Mouse (Mus musculus) frontal cortex, postnatal 36 days (tissue): Measurements from ENCODE around the gene Gm20547.
A peak's percentile ranks its signal among the peaks of the same experiment; 100 is the strongest.
"Not testable (repeated sequence)": the region's sequence is repeated elsewhere in the genome, so short reads cannot be mapped to it uniquely, and the experiment has no call there.

Experiments used
- DNase-seq, 2 experiments: peaks; one replicate each; pipeline ENCODE4 v3.0.0; 2022; ENCODE audit warnings: low spot score in 2 of 2

The Gm20547 gene

DNA sequence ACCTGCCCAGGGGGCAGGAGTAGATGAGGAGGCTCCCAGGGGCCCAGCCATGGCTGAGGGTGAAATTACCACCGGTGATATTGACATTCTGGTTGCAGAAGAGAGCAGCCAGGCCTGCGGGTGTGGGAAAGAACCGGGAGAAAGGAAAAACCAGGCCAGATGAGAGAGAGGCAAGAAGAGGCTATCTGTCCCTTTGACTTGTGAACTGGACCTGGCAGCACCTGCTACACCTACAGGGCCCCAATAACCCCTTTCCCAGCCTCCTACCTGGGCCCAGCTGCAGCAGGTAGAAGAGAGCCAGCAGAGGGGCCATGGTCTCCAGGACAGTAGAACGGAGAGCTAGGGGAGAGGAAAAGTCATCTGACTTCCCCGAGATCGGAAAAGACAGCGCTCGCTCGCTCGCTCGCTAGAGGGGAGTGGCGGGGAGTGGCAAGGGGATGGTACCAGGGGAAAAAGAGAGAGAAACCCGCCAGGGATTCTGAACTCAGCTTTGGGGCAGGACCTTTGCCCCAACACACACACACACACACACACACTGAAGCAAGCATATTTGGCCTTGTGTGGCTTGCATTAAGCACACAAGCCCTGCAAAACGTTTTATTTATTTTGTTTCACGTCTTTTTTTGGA, at the start of gene Gm20547:
Gene Gm20547, minus strand, starts transcription at position 360 of the 628 bp plus-strand sequence.
- DNase-seq, result no peak

DNA sequence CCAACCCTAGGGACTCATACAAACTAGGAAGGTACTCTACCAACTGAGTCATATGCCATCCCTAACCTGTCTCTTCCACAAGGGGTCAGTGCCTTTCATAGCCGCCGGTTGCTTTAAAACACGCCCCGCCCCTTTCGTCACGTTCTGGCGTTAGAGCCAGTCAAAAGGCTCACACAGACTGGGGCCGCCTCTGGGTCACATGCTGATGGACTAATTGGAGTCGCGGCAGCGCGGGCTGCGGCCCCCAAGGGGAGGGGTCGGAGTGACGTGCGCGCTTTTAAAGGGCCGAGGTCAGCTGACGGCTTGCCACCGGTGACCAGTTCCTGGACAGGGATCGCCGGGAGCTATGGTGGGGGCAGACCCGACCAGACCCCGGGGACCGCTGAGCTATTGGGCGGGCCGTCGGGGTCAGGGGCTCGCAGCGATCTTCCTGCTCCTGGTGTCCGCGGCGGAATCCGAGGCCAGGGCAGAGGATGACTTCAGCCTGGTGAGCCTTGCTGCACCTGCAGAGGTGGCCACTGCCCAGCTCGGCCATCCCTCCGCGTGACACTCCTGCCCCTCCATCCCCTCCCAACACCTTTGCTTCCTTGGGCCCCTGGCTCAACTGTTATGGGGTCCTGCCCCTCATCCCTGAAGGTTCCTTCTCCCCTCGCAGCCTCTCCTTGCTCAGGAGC, 49.4 kb upstream of the Gm20547 start, which contains the start of gene Neu1:
Gene Neu1, plus strand, starts transcription at position 193 of the 674 bp plus-strand sequence.
- peak; percentile 96 to 99 for DNase-seq

DNA sequence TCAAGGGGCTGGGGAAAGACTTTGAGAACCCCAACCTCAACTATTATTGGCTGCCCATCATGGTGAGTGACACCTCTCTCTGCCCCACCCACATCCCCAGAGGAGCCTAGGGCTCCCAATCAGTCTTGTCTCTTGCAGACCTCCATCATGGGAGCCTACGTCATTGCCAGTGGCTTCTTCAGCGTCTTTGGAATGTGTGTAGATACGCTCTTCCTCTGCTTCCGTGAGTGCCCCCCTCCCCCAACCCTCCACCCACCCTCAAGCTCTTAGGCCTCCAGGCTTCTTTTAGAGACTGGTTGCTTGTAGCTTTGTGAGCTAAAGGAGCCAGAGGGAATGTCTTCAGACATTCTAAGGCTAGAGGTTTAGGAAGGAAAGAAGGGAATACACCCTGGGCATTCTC, 47.0 kb upstream of the Gm20547 start:
- no peak for DNase-seq

DNA sequence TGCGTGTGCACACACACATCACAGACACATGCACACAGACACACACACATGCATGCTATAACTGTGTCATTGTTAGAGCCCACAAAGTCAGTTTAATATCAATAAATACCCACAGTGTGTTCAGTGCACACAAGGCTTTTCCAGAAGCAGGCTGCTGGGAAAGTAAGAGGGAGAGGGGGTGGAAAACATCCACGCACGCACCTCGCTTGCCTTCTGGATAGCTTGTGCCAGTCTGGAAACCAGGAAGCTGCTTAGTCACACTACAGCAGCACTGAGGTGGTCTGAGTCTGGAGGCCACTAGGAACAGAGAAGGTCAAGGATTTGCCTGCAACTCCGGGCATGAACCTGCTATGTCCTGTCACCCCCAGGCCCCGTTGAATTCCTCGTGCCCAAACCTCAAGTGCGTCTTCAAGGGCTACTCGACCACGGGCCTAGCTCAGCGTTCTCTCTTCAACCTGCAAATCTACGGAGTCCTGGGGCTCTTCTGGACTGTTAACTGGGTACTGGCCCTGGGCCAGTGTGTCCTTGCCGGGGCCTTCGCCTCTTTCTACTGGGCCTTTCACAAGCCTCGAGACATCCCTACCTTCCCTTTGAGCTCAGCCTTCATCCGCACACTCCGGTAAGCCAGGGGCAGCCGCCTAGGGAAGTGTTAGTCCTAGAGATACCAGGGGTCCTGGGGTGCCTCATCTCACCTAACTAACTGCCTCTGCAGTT, 45.6 kb upstream of the Gm20547 start:
- DNase-seq, result peak; percentile 20 to 51

DNA sequence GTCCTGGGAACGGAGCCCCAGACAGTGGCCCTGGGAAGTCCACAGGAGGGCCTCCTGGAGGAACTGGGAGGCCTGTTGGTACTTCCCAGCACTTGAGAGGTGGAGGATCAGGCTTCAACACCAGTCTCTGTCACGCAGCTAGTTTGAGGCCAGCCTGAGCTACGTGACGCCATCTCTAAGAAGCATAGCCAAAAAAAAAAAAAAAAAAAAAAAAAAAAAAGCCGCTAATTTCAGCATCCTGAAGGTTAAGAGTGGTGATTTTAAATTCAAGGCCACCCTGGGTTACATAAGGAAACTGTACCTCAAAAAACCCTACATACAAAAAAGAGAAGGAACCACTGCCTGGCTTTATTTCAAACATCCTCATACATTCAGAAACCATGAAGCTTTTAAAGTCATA, 42.4 kb upstream of the Gm20547 start:
- DNase-seq, result no peak

DNA sequence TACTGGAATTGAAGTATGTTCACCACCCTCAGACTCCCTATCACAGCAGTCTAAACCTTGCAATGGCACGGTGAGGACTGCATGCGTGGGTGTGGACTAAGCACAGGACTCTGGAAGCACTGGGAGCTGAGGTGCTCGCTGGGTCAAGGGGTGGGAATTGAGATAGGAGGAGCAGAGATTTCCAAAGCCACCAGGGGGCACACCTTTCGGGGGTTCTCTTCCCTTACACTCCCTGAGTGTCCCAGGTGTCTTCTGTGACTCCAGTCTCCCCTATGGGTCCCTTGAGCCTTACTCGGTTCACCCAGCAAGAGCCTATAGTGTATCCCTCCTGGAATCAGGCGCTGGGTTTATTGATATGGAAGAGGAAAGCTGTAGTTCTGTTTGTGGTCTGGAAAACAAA, 41.1 kb upstream of the Gm20547 start:
- no peak for DNase-seq

DNA sequence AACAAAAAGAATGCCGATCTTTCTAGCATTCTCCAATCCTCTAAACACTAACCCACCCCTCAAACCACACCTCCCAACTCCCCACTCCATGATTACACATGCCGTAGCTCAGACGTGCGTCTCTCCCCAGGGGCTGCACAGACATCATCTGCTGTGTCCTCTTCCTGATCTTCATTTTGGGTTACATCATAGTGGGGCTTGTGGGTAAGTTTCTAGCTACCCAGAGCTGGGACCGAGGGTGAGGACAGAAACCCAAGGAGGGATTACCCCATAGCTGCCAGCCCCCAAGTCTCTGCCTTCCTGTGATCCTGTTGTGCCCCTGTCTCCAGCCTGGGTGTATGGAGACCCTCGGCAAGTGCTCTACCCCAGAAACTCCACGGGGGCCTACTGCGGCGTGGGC, 35.3 kb upstream of the Gm20547 start:
- no peak for DNase-seq

DNA sequence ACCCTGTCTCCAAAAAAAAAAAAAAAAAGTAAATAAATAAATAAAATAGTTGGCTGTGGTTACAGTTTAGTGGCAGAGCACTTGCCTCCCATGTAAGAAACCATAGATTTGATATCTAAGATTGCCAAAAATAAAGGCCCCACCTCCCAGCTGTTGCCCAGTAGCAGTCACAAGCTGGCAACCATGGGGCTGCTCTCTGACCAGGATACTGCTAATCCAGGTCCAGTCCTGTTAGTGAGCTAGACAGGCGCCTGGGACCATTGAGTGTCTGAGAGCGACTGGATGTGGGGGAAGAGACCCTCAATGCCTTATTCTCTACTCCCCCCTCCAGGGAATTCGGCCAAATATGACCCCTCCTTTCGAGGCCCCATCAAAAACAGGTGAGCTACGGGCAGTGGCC, 34.5 kb upstream of the Gm20547 start:
- no peak for DNase-seq

DNA sequence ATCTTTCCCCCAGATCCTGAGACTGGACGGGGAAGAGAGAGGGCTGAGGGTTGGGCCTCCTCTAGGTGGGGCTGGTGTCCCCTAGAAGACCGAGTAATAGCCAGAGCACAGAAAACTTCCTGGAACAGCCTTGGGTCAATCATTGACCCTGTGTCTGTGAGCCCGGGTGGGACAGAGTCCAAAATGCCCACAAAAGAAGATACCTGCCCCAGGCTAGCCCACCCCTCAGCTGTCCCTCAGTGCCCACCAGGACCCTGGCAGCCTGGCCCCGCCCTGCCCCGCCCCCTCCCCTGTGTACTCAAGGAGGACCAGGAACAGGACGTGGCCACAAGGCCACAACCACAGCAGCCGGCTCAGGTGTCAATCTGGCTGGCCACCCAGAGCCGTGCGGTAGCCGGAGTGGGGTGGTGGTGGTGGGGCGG, 33.6 kb upstream of the Gm20547 start:
- DNase-seq, result no peak

DNA sequence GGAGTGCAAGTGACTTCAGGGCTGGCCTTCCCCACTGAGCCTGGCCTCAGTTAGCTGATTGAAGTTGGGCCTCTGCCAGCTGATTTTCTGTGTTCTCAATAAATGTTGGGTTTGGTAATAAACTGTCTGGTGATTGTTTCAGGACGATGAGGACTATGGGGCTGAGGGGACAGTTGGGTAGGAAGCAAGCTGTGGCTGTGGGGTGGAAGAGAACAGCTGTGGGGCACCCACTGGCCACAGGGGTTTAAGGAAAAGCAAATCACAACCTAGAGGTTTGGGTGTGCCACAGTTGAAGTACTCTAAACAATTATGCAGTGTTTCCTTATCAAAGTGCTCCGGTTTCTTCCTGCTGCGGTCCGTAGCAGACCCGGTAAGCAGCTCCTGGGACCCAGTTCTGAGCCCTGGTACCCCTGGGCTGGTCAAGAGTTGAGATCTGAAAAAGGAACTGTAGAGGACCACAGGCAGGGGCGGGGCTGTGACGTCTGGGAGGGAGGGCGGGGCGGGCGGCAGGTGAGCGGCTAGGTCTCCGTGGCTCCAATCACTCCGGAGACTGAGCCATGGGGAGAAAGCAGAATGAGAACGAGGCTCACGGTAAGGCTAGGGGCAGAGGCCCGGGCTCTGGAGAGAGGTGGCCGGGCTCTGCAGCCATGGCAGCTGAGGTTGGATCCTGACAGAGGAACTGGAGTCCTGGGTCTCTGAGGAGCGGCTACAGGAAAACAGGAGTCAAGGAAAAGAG, 32.3 kb upstream of the Gm20547 start, which contains the start of gene Slc44a4:
Gene Slc44a4, plus strand, starts transcription at position 537 of the 736 bp plus-strand sequence.
- no peak for DNase-seq

DNA sequence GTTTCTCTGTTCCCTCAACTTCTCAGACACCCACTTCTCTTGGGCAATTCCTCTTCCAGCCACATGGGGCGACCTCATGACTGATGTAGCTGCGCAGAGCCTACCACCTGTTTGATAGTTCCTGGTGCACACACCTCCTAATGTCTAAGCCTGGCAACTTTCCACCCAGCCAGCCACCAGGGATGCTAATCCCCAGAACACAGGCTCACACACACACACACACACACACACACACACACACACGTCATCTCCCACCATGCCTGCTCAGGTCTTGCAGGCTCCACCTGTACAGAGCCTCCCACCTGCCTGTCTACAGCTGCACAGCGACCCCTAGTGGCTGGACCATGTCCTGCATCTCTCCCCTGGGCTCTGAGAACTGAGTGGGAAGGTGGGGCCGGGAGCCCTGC, 30.1 kb upstream of the Gm20547 start:
- peak; percentile 45 to 61 for DNase-seq

DNA sequence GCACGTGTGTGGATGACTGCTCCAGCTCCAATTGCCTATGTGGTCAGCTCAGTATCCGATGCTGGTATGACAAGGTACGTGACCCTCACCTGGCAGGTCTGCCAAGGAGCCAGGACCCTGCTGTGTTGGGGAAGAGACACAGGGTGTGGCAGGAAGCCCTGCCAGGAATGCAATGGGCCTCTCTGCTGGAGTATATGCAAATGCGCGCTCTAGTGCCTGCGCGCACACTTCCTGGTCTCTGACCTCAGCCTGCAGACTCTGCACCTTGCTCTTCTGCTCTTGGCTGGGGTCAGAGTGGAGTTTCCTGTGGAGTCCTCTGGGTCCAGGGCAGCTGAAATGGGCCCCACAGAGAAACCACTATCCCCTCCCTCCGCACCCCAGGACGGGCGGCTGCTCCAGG, 29.1 kb upstream of the Gm20547 start:
- no peak for DNase-seq

DNA sequence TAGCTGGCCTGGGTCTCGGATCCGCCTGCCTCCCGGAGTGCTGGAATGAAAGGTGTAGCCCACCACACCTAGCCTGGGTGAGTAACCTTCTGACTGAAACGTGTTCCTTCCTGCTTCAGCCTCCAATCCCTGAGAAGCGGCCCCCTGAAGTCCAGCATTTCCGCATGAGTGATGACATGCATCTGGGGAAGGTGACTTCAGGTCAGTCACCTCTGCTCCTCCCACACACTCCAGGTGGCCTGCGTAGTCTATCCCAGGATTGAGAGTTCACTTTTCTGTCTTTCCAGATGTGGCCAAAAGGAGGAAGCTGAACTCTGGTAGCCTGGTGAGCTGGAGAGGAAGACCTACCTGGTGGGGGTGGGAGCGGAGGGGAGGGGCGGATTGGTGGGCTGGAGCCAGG, 21.1 kb upstream of the Gm20547 start:
- no peak for DNase-seq

DNA sequence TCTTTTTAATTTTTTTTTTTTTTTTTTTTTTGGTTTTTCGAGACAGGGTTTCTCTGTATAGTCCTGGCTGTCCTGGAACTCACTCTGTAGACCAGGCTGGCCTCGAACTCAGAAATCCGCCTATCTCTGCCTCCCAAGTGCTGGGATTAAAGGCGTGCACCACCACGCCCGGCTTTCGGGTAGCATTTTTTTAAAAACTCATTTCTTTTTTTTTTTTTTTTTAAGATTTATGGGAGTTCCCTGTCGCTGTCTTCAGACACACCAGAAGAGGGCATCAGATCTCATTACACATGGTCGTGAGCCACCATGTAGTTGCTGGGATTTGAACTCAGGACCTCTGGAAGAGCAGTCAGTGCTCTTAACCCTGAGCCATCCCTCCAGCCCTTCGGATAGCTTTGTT, 20.1 kb upstream of the Gm20547 start:
- DNase-seq, result not testable (repeated sequence)

DNA sequence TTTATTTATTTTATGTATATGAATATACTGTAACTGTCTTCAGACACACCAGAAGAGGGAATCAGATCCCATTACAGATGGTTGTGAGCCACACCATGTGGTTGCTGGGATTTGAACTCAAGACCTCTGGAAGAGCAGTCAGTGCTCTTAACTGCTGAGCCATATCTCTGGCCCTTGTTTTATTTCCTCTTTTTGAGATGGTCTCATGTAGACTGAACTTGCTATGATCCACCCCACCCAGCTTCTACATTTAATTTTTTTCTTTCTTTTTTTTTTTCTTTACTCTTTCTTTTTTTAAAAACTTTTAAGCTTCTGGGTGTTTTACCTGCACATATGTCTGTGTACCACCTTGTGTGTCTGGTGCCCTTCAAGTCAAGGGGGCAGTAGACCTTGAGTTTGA, 19.0 kb upstream of the Gm20547 start:
- not testable (repeated sequence) for DNase-seq

DNA sequence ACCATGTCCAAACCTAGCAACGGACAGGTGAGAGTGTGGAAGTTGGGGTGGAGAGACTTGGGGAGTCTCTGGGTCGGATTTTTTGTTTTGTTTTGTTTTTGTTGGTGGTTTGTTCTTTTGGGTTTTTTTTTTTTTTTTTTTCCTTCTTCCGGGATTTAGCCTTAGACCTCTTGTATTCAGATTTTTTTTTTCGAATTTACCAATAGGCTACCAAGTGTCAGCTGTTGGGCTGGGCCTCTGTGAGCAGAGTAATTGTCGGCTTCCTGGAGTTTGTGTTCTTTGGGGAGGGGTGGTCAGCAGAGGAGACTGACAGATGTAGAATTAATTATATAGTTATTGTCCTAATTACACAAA, 18.0 kb upstream of the Gm20547 start:
- DNase-seq, result no peak

DNA sequence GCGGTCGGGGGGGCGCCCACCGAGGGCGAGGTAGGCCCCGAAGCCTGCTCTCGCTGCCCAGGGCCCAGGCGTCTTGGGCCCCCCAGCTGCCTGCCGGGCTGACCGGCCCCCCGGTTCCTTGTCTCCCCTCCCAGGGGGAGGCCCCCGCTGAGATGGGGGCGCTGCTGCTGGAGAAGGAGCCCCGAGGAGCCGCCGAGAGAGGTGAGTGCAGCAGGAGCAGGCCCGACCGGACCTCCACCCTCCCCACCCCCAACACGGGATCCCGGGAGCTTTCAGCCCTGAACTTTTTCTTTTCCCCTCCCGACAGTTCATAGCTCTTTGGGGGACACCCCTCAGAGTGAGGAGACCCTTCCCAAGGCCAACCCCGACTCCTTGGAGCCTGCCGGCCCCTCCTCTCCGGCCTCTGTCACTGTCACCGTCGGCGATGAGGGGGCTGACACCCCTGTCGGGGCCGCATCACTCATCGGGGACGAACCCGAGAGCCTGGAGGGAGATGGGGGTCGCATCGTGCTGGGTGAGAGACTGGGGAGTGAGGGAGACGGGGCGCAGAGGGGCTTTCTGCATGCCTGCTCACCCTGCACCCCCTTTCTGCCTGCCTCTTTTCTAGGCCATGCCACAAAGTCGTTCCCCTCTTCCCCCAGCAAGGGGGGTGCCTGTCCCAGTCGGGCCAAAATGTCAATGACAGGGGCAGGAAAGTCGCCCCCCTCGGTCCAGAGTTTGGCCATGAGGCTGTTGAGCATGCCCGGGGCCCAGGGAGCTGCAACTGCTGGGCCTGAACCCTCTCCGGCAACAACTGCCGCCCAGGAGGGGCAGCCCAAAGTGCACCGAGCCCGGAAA, 17.4 kb upstream of the Gm20547 start:
- peak in 1 of 2 experiments; percentile 33 for DNase-seq

DNA sequence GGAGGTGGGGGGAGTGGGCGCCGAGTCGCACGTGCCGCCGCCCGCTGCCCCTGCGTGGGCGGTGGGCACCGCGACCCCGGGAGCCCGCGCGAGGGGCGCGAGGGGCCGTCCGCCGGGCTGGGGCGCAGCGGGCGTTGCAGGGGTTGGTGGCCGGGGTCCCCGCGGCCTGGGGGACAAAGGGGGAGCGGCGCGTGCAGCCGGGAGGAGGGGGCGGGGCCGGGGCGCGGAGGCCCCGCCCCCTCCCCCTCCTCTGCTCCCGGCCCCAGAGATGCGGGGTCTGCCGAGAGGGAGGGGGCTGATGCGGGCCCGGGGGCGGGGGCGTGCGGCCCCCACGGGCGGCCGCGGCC, 16.8 kb upstream of the Gm20547 start:
- DNase-seq, result no peak

DNA sequence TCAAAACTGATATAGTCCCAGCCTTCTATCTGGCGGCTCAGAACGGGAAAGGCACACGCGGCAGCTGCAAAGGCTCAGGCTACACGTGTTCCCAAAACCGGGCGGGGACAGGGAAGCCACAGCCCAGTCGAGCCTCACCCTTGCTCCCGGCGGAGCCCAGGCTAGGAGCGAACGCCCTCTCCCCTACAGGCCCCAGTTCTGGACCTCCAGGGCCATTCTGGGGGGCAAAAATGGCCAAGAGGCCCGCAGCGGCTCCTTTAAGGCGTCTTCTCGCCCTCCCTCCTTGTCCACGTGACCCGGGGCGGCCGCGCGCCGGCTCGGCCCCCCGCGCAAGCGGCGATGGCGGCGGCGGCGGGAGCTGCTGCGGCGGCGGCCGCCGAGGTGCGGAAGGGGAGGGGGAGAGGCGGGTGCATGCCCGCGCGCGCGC, 16.3 kb upstream of the Gm20547 start, which contains the start of the genes C2 and Ehmt2:
Gene C2, minus strand, starts transcription at position 106 of the 427 bp plus-strand sequence.
Gene Ehmt2, plus strand, starts transcription at position 310 of the 427 bp plus-strand sequence.
- DNase-seq, result peak; percentile 81

DNA sequence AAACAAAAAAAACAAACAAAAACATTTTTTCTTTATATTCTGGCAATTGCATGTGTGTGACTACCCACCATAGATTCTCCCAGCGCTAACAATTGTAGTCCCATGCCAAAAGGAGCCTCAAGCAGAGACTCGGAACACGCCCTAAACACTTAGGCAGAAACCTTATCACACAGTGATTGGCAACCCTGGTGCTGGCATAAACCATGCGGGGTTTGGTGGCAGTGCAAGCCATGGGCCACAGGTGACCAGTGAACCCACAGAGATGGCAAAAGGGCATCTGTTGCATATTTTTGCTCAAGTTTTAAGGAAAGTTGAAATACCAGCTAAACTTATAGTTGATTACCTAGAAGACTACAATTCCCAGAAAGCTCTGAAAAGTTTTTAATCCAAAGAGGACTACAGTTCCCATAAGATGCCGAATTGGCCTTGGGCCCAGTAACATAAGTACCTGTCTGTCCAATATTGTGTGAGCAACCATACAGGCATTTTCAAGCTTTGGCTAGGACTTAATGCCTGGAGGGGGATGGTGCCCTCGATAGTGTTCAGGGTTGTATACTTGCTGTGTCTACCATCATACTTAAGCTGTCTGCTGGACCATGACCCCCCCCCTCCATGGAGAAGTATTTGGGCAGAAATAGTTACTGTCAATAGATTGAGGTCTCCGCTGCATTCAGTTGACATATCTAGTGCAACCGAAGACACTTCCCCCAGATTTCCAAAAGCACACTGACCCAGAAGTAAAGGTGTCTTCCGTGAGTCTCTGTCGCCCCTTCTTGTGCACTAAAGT, 15.7 kb upstream of the Gm20547 start:
- peak; percentile 24 to 71 for DNase-seq
